Mouse (Mus musculus) myocyte (in vitro differentiated cells): ENCODE measurements around the gene Svop. TPM values are rescaled to one million over a fixed set of nuclear protein-coding genes. Genes with fewer than 3 reads are reported as not detected.

Experiments used
- H3K27me3 ChIP-seq: one replicate; pipeline ENCODE4 v1.6.1; 2011; ENCODE audit not compliant: control insufficient read depth, insufficient read depth, insufficient read length
- H3K36me3 ChIP-seq: one replicate; pipeline ENCODE4 v1.6.1; 2011; ENCODE audit not compliant: control insufficient read depth, insufficient read depth
- H3K4me2 ChIP-seq: one replicate; pipeline ENCODE4 v1.6.1; 2011; ENCODE audit warnings: low read depth, control low read depth
- H3K4me3 ChIP-seq: one replicate; pipeline ENCODE4 v1.5.1; 2011; ENCODE audit warnings: mild to moderate bottlenecking, control low read depth, moderate library complexity
- H3K79me2 ChIP-seq: one replicate; pipeline ENCODE4 v1.6.1; 2011; ENCODE audit not compliant: control insufficient read depth, insufficient read depth
- H3ac ChIP-seq: one replicate; pipeline ENCODE4 v1.6.1; 2011; ENCODE audit not compliant: control insufficient read depth, insufficient read length
- CEBPB ChIP-seq: IDR thresholded peaks from 2 replicates; pipeline ENCODE4 v1.6.1; 2011; ENCODE audit warnings: mild to moderate bottlenecking, moderate library complexity; ENCODE audit not compliant: poor library complexity, insufficient read depth, severe bottlenecking
- E2F4 ChIP-seq: IDR thresholded peaks from one replicate; pipeline ENCODE4 v1.6.1; 2011; ENCODE audit warnings: mild to moderate bottlenecking, control low read depth, moderate library complexity; ENCODE audit not compliant: insufficient read depth
- MAX ChIP-seq: IDR thresholded peaks from one replicate; pipeline ENCODE4 v1.6.1; 2011; ENCODE audit warnings: low read depth, mild to moderate bottlenecking, control low read depth
- MYOD1 ChIP-seq, 3 experiments: IDR thresholded peaks; one replicate each; pipeline ENCODE4 v1.6.1; 2011; ENCODE audit warnings: control low read depth in 2 of 3, low read depth in 2 of 3, mild to moderate bottlenecking in 2 of 3, moderate library complexity in 1 of 3; ENCODE audit not compliant: insufficient read length in 2 of 3, control insufficient read depth in 1 of 3
- MYOG ChIP-seq, 3 experiments: IDR thresholded peaks; one replicate each; pipeline ENCODE4 v1.6.1; 2011; ENCODE audit warnings: control low read depth in 2 of 3, low read depth in 2 of 3, mild to moderate bottlenecking in 2 of 3; ENCODE audit not compliant: insufficient read length in 2 of 3, control insufficient read depth in 1 of 3, insufficient read depth in 1 of 3
- POLR2A ChIP-seq: IDR thresholded peaks from one replicate; pipeline ENCODE4 v1.6.1; 2011; ENCODE audit warnings: low read depth, mild to moderate bottlenecking, control low read depth, moderate library complexity; ENCODE audit not compliant: insufficient read length
- POLR2AphosphoS2 ChIP-seq: IDR thresholded peaks from one replicate; pipeline ENCODE4 v1.6.1; 2011; ENCODE audit warnings: low read depth, control low read depth; ENCODE audit not compliant: insufficient read length
- REST ChIP-seq: IDR thresholded peaks from one replicate; pipeline ENCODE4 v1.6.1; 2011; ENCODE audit warnings: mild to moderate bottlenecking, control low read depth, moderate library complexity; ENCODE audit not compliant: insufficient read depth, insufficient read length
- SRF ChIP-seq: IDR thresholded peaks from one replicate; pipeline ENCODE4 v1.6.1; 2011; ENCODE audit warnings: low read depth; ENCODE audit not compliant: control insufficient read depth, insufficient read length
- TCF12 ChIP-seq: IDR thresholded peaks from one replicate; pipeline ENCODE4 v1.6.1; 2011; ENCODE audit warnings: mild to moderate bottlenecking, control low read depth; ENCODE audit not compliant: poor library complexity, insufficient read depth, severe bottlenecking
- TCF3 ChIP-seq: IDR thresholded peaks from one replicate; pipeline ENCODE4 v1.6.1; 2011; ENCODE audit warnings: low read depth, control low read depth; ENCODE audit not compliant: insufficient read length
- USF1 ChIP-seq: IDR thresholded peaks from one replicate; pipeline ENCODE4 v1.6.1; 2011; ENCODE audit warnings: low read depth, mild to moderate bottlenecking, control low read depth, moderate library complexity
- polyA plus RNA-seq: library from polyadenylated mRNA; unstranded; fragments of >200 nt; fragmentation: generic; extraction: Trizol; gene quantifications from one replicate; pipeline ENCODE4 v1.2.1, GENCODE M21; 2012; ENCODE audit warnings: missing spikeins

The Svop gene
- polyA plus RNA-seq, 1 experiment = 0.05 TPM

DNA sequence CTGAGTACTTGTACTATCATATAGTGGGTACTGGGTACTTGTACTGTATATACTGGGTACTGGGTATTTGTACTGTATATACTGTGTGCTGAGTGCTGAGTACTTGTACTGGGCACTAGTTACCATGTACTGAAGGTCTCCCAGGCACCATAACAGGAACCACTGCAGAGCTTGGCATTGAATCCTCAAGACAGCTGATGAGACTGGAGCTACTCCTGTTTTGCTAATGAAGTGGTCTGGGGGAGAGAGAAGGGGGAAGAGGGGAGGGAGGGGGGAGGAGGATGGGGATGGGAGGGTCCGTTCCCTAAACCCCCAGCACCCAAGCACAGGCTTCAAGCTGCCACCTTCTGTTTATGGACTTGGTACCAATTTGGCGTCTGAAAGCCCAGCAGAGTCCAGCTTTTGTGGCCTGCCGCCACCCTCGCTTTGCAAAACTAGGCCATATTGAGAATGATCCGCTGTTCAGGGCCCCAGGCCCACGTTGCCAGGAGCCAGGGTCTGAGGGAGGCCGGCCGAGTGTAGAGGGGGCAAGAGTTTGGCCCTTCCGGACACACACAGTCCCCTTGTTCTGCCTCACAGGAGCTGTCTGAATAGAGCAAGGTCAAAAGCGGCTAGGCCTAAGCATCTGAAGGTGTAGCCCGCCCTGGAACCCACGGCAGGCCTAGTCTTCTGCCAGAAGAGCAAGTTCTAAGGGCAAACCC is 83.5 kb downstream of the Svop start:
- Histone ChIP-seq H3K79me2 (no peaks in the 10 kb centered on the region), H3K4me3 (no peak overlapping the region), H3K36me3 (no peaks in the 10 kb centered on the region), H3K4me2 (no peak overlapping the region), H3ac (no peak overlapping the region), H3K27me3 (peaks cover 41% of the 10 kb centered on the region)
- no peak for TF ChIP-seq USF1
- TF ChIP-seq MAX = no peak
- TF ChIP-seq TCF12 = no peak
- TF ChIP-seq TCF3 = no peak
- TF ChIP-seq POLR2AphosphoS2 = no peak
- TF ChIP-seq MYOD1 (IDR thresholded peaks at IDR 0.05; ENCODE audit: control insufficient read depth in 1 of 3, insufficient read length in 2 of 3, low read depth in 2 of 3) = no peak
- no peak for TF ChIP-seq POLR2A
- TF ChIP-seq E2F4 = no peak
- TF ChIP-seq CEBPB = no peak
- TF ChIP-seq REST = no peak
- TF ChIP-seq SRF = no peak
- TF ChIP-seq MYOG (IDR thresholded peaks at IDR 0.05; ENCODE audit: control insufficient read depth in 1 of 3, insufficient read depth in 1 of 3, insufficient read length in 2 of 3, low read depth in 2 of 3) = no peak

- Histone ChIP-seq H3K4me2 (no peak overlapping the region), H3K36me3 (no peaks in the 10 kb centered on the region), H3ac (no peak overlapping the region), H3K4me3 (no peak overlapping the region), H3K27me3 (peaks cover 45% of the 10 kb centered on the region), H3K79me2 (no peaks in the 10 kb centered on the region)
- no peak for TF ChIP-seq SRF
These were observed 84.4 kb downstream of the Svop start for GRCm38 (mm10) chr5:114006974-114007373.

- Histone ChIP-seq H3K4me3 (no peak overlapping the region), H3K27me3 (peaks cover 45% of the 10 kb centered on the region), H3K4me2 (no peak overlapping the region), H3K36me3 (no peaks in the 10 kb centered on the region), H3K79me2 (no peaks in the 10 kb centered on the region), H3ac (no peak overlapping the region)
- no peak for TF ChIP-seq MYOD1 (IDR thresholded peaks at IDR 0.05; ENCODE audit: control insufficient read depth in 1 of 3, insufficient read length in 2 of 3, low read depth in 2 of 3)
- TF ChIP-seq POLR2AphosphoS2 = no peak
- no peak for TF ChIP-seq TCF12
- no peak for TF ChIP-seq MAX
- no peak for TF ChIP-seq TCF3
- TF ChIP-seq CEBPB = no peak
- no peak for TF ChIP-seq SRF
- no peak for TF ChIP-seq USF1
- TF ChIP-seq POLR2A = no peak
- TF ChIP-seq REST = no peak
- TF ChIP-seq E2F4 = no peak
- TF ChIP-seq MYOG (IDR thresholded peaks at IDR 0.05; ENCODE audit: control insufficient read depth in 1 of 3, insufficient read depth in 1 of 3, insufficient read length in 2 of 3, low read depth in 2 of 3) = no peak
These were observed 86.3 kb downstream of the Svop start for GRCm38 (mm10) chr5:114005100-114005499.

DNA sequence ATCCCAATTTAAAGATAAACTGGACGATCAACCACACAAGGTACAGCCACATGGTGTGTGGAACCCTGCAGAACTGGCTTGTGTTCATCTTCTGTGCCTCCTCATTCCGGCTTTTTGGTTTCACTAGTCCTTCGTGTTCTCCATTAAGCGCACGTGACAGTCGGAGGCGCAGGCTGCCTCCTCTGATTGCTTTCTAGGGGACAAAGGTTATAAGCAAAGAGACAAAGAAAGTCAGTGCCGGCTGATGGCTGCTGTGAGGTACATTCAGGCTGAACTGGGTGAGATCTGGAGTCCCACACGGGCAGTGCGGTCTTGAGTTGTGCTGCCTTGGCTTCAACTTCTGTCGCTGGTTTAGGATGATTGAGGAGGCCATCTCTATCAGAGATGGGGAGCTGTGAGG is 86.8 kb downstream of the Svop start:
- no peak overlapping the region for H3K4me3 ChIP-seq
- H3ac ChIP-seq = no peak overlapping the region

GRCm38 (mm10) chr5:114003542-114003941 is 87.8 kb downstream of the Svop start, which contains the start of gene Dao:
Gene Dao (plus strand): TSS chr5:114003703.
- Histone ChIP-seq H3K36me3 (no peaks in the 10 kb centered on the region), H3K27me3 (peaks cover 34% of the 10 kb centered on the region), H3ac (no peak within 1 kb of the TSS), H3K79me2 (no peaks in the 10 kb centered on the region), H3K4me2 (no peak within 1 kb of the TSS), H3K4me3 (no peak within 1 kb of the TSS)
- TF ChIP-seq USF1 = no peak
- TF ChIP-seq MAX = no peak
- TF ChIP-seq TCF12 = no peak
- TF ChIP-seq SRF = no peak
- no peak for TF ChIP-seq REST
- no peak for TF ChIP-seq MYOG (IDR thresholded peaks at IDR 0.05; ENCODE audit: control insufficient read depth in 1 of 3, insufficient read depth in 1 of 3, insufficient read length in 2 of 3, low read depth in 2 of 3)
- no peak for TF ChIP-seq MYOD1 (IDR thresholded peaks at IDR 0.05; ENCODE audit: control insufficient read depth in 1 of 3, insufficient read length in 2 of 3, low read depth in 2 of 3)
- TF ChIP-seq POLR2AphosphoS2 = no peak
- no peak for TF ChIP-seq TCF3
- no peak for TF ChIP-seq E2F4
- TF ChIP-seq CEBPB = no peak
- no peak for TF ChIP-seq POLR2A

More for the DNA sequence above, 86.8 kb downstream of the Svop start:
- TF ChIP-seq POLR2AphosphoS2 = no peak
- TF ChIP-seq TCF3 = no peak
- no peak for TF ChIP-seq E2F4
- TF ChIP-seq POLR2A = no peak
- no peak for TF ChIP-seq CEBPB
- TF ChIP-seq MAX = no peak
- no peak for TF ChIP-seq MYOD1 (IDR thresholded peaks at IDR 0.05; ENCODE audit: control insufficient read depth in 1 of 3, insufficient read length in 2 of 3, low read depth in 2 of 3)
- no peak for TF ChIP-seq SRF
- no peak for TF ChIP-seq REST
- no peak for TF ChIP-seq TCF12
- no peak for TF ChIP-seq MYOG (IDR thresholded peaks at IDR 0.05; ENCODE audit: control insufficient read depth in 1 of 3, insufficient read depth in 1 of 3, insufficient read length in 2 of 3, low read depth in 2 of 3)
- TF ChIP-seq USF1 = no peak
- Histone ChIP-seq H3K79me2 (no peaks in the 10 kb centered on the region), H3K36me3 (no peaks in the 10 kb centered on the region), H3K4me2 (no peak overlapping the region), H3K27me3 (peaks cover 40% of the 10 kb centered on the region)
